Mouse (Mus musculus): ENCODE results near the gene Liph.
"Not testable (repeated sequence)": the region's sequence is repeated elsewhere in the genome, so short reads cannot be mapped to it uniquely, and the experiment has no call there.

Gene Liph

GRCm38 (mm10) chr16:21995304-21995703, at the start of gene Liph:
Gene Liph, minus strand, starts transcription at chr16:21995663.
- peak; percentile 64 for DNase-seq

GRCm38 (mm10) chr16:22043830-22044229, 48.4 kb upstream of the Liph start:
- DNase-seq = no peak

- DNase-seq = no peak
Measured at GRCm38 (mm10) chr16:22039978-22040377, 44.5 kb upstream of the Liph start.

- no peak for DNase-seq
Measured at GRCm38 (mm10) chr16:22038554-22038953, 43.1 kb upstream of the Liph start.

- DNase-seq = no peak
Measured at GRCm38 (mm10) chr16:22027474-22027873, 32.0 kb upstream of the Liph start.

GRCm38 (mm10) chr16:22022122-22022521, 26.7 kb upstream of the Liph start:
- no peak for DNase-seq

- DNase-seq = no peak
Measured at GRCm38 (mm10) chr16:22015569-22015968, 20.1 kb upstream of the Liph start.

- no peak for DNase-seq
Measured at GRCm38 (mm10) chr16:22009596-22009995, 14.1 kb upstream of the Liph start.

GRCm38 (mm10) chr16:22009099-22009584, 13.7 kb upstream of the Liph start, which contains the start of gene Senp2:
Gene Senp2, plus strand, starts transcription at chr16:22009484.
- DNase-seq = peak; percentile 100

GRCm38 (mm10) chr16:22001606-22002005, 6.1 kb upstream of the Liph start:
- DNase-seq = no peak

- DNase-seq = no peak
Measured at GRCm38 (mm10) chr16:22001172-22001571, 5.7 kb upstream of the Liph start.

GRCm38 (mm10) chr16:21999941-22000690, 4.7 kb upstream of the Liph start:
- no peak for DNase-seq

GRCm38 (mm10) chr16:21998061-21998460, 2.6 kb upstream of the Liph start:
- DNase-seq = no peak

GRCm38 (mm10) chr16:21996881-21997641, 1.6 kb upstream of the Liph start:
- no peak for DNase-seq

- no peak for DNase-seq
Measured at GRCm38 (mm10) chr16:21996402-21996801, 939 bp upstream of the Liph start.

- DNase-seq = no peak
Measured at GRCm38 (mm10) chr16:21991774-21992173, 3.7 kb downstream of the Liph start.

GRCm38 (mm10) chr16:21990893-21991292, 4.6 kb downstream of the Liph start:
- DNase-seq = not testable (repeated sequence)

GRCm38 (mm10) chr16:21987956-21988355, 7.5 kb downstream of the Liph start:
- no peak for DNase-seq

- no peak for DNase-seq
Measured at GRCm38 (mm10) chr16:21986191-21986590, 9.3 kb downstream of the Liph start.

- no peak for DNase-seq
Measured at GRCm38 (mm10) chr16:21984091-21984490, 11.4 kb downstream of the Liph start.

- DNase-seq = no peak
Measured at GRCm38 (mm10) chr16:21983581-21983980, 11.9 kb downstream of the Liph start.

GRCm38 (mm10) chr16:21983146-21983545, 12.3 kb downstream of the Liph start:
- DNase-seq = no peak

GRCm38 (mm10) chr16:21977347-21977746, 18.1 kb downstream of the Liph start:
- no peak for DNase-seq

GRCm38 (mm10) chr16:21976203-21976602, 19.3 kb downstream of the Liph start:
- peak; percentile 34 for DNase-seq

All from embryo, embryonic 11 days (tissue).